Mouse (Mus musculus): ENCODE measurements at regions not wholly inside any gene's neighbourhood (a gene's known extent, or its start where the extent isn't known, plus 50 kb on each side); places are given as distances from the start of the nearest gene placed in this dataset.

DNA sequence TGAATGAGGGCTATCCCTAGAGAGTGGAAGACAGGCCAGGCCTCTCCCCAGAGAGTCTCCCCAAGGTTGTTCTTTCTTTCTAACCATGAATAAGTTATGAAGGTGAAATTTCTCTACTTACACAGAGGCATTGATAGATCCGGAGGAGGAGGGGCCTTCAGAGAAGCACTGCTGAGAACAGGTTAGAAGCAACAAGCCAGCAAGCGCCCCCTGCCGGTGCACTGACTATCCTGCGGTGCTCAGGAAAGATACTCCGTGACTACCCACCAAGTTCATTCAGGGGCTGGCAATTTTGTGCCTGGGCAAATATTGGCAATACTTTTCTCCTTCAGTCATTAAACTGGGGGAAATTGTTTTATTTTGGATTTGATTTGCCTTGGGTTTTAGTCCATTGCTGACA lies 122.5 kb upstream of the Tank start:
- TF ChIP-seq POLR2A (IDR thresholded peaks at IDR 0.05; ENCODE audit: low read depth, low read length) = no peak
- peak; percentile 27; the same call in 1 of the 2 replicates for TF ChIP-seq CTCF (IDR thresholded peaks at IDR 0.05; ENCODE audit: borderline replicate concordance, insufficient read depth, low read length)
- H3K27ac ChIP-seq (ENCODE audit: insufficient read depth, low read length) = no peak overlapping the region
- H3K4me3 ChIP-seq (ENCODE audit: insufficient read depth, low read length) = no peak overlapping the region
- H3K4me1 ChIP-seq (ENCODE audit: control insufficient read depth, insufficient read depth, low read length) = no peaks in the 10 kb centered on the region

DNA sequence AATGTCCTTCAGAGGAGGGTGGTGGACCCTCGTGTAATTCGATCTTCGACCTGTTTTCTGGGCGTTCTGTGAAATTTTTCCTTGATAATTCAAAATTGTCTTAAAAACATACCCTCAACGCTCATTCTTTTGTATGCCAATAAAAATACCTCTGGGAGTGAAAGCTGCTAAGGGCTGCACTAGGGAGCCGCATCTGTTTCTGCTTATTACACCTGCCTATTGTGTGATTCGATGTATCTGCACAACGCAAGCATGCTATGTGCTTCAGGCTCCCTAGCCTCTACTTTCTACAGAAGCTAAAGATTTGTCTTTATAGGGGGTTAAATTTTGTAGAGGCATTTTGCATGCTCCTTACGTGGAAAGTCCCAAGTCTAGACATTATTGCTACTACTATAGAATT lies 123.7 kb upstream of the Tank start:
- Histone ChIP-seq H3K4me3 (ENCODE audit: insufficient read depth, low read length) (no peak overlapping the region), H3K27ac (ENCODE audit: insufficient read depth, low read length) (no peak overlapping the region), H3K4me1 (ENCODE audit: control insufficient read depth, insufficient read depth, low read length) (no peaks in the 10 kb centered on the region)
- no peak for TF ChIP-seq POLR2A (IDR thresholded peaks at IDR 0.05; ENCODE audit: low read depth, low read length)
- no peak for TF ChIP-seq CTCF (IDR thresholded peaks at IDR 0.05; ENCODE audit: borderline replicate concordance, insufficient read depth, low read length)

DNA sequence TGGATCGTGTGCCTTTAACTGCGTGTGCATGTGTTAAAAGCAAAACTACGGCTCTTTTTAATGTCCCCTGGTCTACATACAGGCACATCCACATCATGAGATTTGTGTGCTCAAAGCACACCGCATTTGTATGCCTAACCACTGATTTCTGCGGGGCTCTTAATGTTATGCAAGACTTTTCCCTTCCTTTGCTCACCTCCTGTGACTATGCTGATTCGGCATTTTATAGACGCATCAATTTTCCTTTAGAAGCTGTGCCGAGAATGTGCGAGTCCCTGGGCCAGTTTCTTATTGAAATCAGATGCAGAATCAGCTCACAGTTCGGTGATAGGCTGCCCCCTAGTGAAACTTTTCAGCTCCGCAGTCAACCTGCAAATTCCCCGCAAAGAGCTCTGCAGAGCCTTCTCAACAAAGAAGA lies 124.1 kb upstream of the Tank start:
- Histone ChIP-seq H3K4me1 (ENCODE audit: control insufficient read depth, insufficient read depth, low read length) (no peaks in the 10 kb centered on the region), H3K4me3 (ENCODE audit: insufficient read depth, low read length) (peak overlapping the region; percentile 42), H3K27ac (ENCODE audit: insufficient read depth, low read length) (peak overlapping the region; percentile 58)
- TF ChIP-seq CTCF (IDR thresholded peaks at IDR 0.05; ENCODE audit: borderline replicate concordance, insufficient read depth, low read length) (peak; percentile 37), POLR2A (IDR thresholded peaks at IDR 0.05; ENCODE audit: low read depth, low read length) (no peak)

DNA sequence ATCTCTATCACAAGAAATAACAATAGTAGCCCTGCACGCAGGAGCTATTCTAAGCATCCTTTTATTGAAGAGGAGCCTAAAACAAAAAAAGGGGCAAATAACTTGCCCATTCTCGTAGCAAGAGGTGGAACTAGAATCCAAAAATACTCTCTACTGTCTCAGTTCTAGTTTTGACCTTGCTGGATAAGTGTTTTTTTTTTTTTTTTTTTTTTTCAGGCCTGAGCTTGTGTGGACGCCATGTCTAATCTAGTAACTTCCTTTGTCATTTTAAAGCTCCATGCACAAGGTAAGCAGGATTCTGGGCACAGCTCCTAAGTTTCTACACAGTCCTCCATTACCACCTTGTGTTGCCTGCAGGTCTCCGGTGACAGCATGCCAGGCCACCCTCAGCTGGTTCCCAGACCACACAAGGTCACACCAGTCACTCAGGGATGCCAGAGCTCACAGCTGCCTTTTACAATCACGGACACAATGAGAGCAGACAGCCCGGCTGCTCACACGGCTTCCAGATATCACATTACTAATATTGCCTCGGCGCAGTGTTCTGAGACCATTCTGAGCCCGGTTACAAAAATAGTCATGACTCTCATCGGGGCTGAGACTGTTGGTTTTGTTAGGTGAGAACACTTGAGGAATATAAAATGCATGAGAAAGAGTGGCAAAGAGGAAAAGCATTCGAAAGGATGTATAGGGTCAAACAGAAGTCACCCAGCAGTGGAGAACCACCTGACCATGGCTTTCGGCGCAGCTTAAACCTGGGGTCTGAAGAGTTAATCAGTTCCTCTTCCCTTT lies 124.7 kb upstream of the Tank start:
- Histone ChIP-seq H3K4me3 (ENCODE audit: insufficient read depth, low read length) (peak overlapping the region; percentile 42), H3K4me1 (ENCODE audit: control insufficient read depth, insufficient read depth, low read length) (no peaks in the 10 kb centered on the region), H3K27ac (ENCODE audit: insufficient read depth, low read length) (peak overlapping the region; percentile 58)
- no peak for TF ChIP-seq CTCF (IDR thresholded peaks at IDR 0.05; ENCODE audit: borderline replicate concordance, insufficient read depth, low read length)
- TF ChIP-seq POLR2A (IDR thresholded peaks at IDR 0.05; ENCODE audit: low read depth, low read length) = no peak

DNA sequence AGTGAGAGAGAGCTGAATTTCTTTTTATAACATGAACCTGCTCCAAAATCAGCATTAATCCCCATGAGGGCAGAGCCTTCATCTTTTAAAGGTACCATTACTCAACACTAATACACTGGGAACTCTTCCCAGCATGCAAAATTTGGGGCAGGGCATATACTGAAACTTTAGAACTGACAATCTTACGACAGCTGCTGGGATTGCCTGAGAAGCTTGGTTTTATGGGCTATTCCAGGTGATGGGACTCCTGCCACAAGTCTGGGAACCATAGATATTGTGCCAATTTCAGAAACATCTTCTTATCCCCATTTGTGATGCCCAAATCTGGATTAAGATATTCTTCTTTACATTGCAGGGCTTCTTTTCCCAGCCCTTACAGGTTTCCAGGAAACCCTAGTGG lies 125.8 kb upstream of the Tank start:
- TF ChIP-seq CTCF (IDR thresholded peaks at IDR 0.05; ENCODE audit: borderline replicate concordance, insufficient read depth, low read length) (no peak), POLR2A (IDR thresholded peaks at IDR 0.05; ENCODE audit: low read depth, low read length) (no peak)
- no peak overlapping the region for H3K27ac ChIP-seq (ENCODE audit: insufficient read depth, low read length)

DNA sequence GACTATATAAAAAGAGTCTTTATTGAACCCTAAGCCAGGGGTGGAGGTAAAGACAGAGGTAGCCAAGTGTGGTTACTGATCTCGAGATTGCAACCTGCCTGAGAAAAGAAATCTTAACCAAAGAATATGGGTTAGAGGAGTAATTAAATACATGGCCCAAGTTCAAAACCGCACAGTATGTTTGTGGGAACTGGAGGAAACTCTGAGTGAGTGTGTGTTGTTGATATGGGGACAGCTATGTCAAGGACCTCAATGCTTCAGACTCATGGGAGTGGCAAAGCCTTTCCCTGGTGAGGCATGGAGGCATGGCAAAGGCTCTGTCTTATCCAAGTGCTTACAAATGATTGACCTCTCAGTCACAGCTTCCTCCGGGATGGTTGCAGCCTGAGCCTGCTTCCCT lies 127.7 kb upstream of the Tank start:
- TF ChIP-seq CTCF (IDR thresholded peaks at IDR 0.05; ENCODE audit: borderline replicate concordance, insufficient read depth, low read length) = no peak
- TF ChIP-seq POLR2A (IDR thresholded peaks at IDR 0.05; ENCODE audit: low read depth, low read length) = no peak
- no peak overlapping the region for H3K4me3 ChIP-seq (ENCODE audit: insufficient read depth, low read length)
- H3K27ac ChIP-seq (ENCODE audit: insufficient read depth, low read length) = no peak overlapping the region
- H3K4me1 ChIP-seq (ENCODE audit: control insufficient read depth, insufficient read depth, low read length) = no peaks in the 10 kb centered on the region

More for the DNA sequence above, 125.8 kb upstream of the Tank start:
- Histone ChIP-seq H3K4me3 (ENCODE audit: insufficient read depth, low read length) (no peak overlapping the region), H3K4me1 (ENCODE audit: control insufficient read depth, insufficient read depth, low read length) (no peaks in the 10 kb centered on the region)

DNA sequence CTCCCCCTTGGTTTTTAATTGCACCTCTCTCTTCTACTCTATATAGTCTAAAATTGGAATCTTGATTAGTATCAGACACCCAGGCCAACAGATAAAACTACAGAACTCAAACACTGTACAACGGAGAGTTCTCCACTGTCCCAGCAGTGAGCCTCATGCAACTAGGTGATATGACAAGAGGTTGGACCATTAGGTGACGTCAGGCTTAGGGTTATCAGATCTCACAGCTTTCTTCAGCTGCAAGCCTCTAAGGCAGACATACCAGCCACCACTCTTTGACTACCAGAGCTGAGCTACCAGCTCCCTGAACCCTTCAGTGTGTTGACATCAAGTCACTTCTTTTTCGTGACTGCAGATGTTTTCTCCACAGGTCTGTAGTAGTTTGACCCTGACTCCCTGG lies 141.8 kb upstream of the Tank start:
- TF ChIP-seq POLR2A (IDR thresholded peaks at IDR 0.05; ENCODE audit: low read depth, low read length) = no peak
- no peak for TF ChIP-seq CTCF (IDR thresholded peaks at IDR 0.05; ENCODE audit: borderline replicate concordance, insufficient read depth, low read length)
- no peak overlapping the region for H3K4me3 ChIP-seq (ENCODE audit: insufficient read depth, low read length)
- H3K27ac ChIP-seq (ENCODE audit: insufficient read depth, low read length) = no peak overlapping the region
- H3K4me1 ChIP-seq (ENCODE audit: control insufficient read depth, insufficient read depth, low read length) = no peaks in the 10 kb centered on the region

GRCm38 (mm10) chr2:61407881-61408280 lies 170.5 kb upstream of the Tank start:
- Histone ChIP-seq H3K4me3 (ENCODE audit: insufficient read depth, low read length) (no peak overlapping the region), H3K4me1 (ENCODE audit: control insufficient read depth, insufficient read depth, low read length) (peaks cover 4% of the 10 kb centered on the region; the same call in 1 of the 2 replicates), H3K27ac (ENCODE audit: insufficient read depth, low read length) (no peak overlapping the region)
- TF ChIP-seq POLR2A (IDR thresholded peaks at IDR 0.05; ENCODE audit: low read depth, low read length) (no peak), CTCF (IDR thresholded peaks at IDR 0.05; ENCODE audit: borderline replicate concordance, insufficient read depth, low read length) (no peak)

- H3K4me3 ChIP-seq (ENCODE audit: insufficient read depth, low read length) = no peak overlapping the region
- H3K27ac ChIP-seq (ENCODE audit: insufficient read depth, low read length) = no peak overlapping the region
- H3K4me1 ChIP-seq (ENCODE audit: control insufficient read depth, insufficient read depth, low read length) = peaks cover 4% of the 10 kb centered on the region; the same call in 1 of the 2 replicates
- TF ChIP-seq POLR2A (IDR thresholded peaks at IDR 0.05; ENCODE audit: low read depth, low read length) (no peak), CTCF (IDR thresholded peaks at IDR 0.05; ENCODE audit: borderline replicate concordance, insufficient read depth, low read length) (no peak)
Measured at GRCm38 (mm10) chr2:61406104-61406751, 172.2 kb upstream of the Tank start.

- TF ChIP-seq POLR2A (IDR thresholded peaks at IDR 0.05; ENCODE audit: low read depth, low read length) (no peak), CTCF (IDR thresholded peaks at IDR 0.05; ENCODE audit: borderline replicate concordance, insufficient read depth, low read length) (no peak)
- Histone ChIP-seq H3K4me3 (ENCODE audit: insufficient read depth, low read length) (no peak overlapping the region), H3K4me1 (ENCODE audit: control insufficient read depth, insufficient read depth, low read length) (peaks cover 4% of the 10 kb centered on the region; the same call in 1 of the 2 replicates), H3K27ac (ENCODE audit: insufficient read depth, low read length) (no peak overlapping the region)
Measured at GRCm38 (mm10) chr2:61405261-61405660, 173.1 kb upstream of the Tank start.

Data from embryonic fibroblast, embryonic 13.5 days (primary cell).